Mouse (Mus musculus) skeletal muscle tissue, adult 2 months (tissue): ENCODE measurements around the gene Scpep1.
"Not testable (repeated sequence)": the region's sequence is repeated elsewhere in the genome, so short reads cannot be mapped to it uniquely, and the experiment has no call there.

Experiments
- DNase-seq: peaks from one replicate; pipeline ENCODE4 v3.0.0-alpha.2; 2012; ENCODE audit warnings: low read depth, low spot score

Gene Scpep1

DNA sequence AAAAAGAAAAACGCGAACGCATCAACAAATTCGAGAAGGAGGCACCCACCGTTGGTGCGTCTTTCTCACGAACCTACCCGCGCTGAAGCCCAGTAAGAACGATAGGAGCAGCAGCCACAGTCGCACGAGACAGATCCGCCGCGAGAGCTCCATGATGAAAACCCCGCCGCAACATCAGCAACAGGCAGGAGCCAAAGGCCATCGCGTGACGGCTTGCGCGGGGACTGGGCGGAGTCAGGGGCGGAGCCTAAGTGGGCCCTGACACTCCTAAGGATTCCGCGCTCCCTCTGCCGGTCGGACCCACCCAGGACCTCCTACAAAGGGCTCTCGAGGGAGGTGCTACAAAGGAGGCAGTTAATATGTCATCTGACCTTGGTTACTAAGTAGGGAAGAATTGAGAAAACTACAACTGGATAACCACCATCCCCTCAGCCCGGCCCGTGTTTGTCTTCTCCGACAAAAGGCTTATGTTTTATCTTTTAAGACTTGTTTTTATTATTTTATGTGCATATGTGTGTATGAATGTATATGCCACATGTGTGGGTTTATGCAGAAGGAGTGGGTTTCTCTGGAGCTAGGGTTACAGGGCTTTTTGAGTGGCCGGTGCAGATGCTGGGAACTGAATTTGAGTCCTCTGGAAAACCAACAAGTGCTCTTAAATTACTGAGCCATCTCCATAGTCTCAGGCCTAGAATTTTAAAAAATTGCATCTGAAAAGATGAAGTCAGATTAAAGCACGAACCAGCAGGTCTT lies at the start of gene Scpep1:
Gene Scpep1 (minus strand): TSS at position 249 of the 753 bp plus-strand sequence.
- DNase-seq, result peak; percentile 92

DNA sequence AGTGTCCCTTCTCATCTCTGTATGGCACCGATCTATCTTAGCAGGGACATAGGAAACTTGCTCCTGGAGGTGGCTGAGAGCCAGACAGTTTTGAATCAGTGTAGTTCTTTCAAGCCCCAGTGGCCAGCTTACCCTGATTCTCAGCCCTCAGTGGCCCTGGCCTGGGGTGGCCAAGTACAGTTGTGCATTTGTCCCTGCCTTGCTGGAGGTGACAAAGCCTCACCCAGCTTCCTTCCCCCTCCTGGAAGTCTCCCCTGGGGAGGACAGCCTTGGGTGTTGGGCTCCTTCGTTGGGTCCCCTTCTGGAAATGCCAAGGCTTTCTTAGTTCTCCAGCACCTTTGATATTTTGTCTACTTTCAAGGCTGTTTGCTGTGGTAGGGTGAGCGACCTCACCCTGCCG lies 48.5 kb upstream of the Scpep1 start:
- no peak for DNase-seq

DNA sequence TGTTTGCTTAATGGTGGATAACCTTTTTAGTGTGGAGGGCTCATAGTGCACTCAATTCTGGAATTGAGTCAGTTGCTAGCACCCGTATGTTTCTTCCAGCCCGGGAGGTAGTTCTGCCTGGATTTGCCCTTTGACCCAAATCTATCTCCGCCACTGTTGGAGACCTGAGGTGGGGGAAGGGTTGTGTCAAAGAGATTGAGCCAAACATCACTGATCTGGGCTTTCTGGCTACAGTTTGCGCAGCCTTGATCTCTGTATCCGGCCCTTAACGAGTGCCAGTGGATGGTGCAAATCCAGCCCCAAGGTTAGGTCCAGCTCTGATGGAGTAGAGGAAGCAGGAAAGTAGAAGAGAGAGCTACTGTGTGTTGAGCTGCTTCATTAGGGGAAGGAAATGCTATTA lies 47.8 kb upstream of the Scpep1 start:
- DNase-seq, result no peak

DNA sequence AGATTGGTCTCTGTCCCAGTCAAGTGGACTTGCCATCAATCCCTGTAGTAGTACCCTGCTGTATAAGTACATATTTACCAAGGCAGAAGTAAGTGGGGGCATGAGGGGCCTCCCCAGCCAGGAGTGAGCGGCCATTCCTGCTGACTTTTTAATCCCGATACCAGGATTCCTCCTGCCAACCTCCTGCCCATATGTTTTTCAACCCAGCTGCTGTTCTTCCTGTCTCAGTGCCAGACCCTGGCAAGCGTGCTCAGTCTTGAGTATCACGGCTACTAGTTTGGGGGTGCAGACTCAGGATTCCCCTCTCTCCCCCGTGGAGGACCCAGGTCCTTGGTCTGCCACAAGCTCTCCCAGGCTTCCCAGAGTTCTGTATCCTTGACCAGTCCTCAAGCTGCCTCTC lies 47.4 kb upstream of the Scpep1 start:
- no peak for DNase-seq

DNA sequence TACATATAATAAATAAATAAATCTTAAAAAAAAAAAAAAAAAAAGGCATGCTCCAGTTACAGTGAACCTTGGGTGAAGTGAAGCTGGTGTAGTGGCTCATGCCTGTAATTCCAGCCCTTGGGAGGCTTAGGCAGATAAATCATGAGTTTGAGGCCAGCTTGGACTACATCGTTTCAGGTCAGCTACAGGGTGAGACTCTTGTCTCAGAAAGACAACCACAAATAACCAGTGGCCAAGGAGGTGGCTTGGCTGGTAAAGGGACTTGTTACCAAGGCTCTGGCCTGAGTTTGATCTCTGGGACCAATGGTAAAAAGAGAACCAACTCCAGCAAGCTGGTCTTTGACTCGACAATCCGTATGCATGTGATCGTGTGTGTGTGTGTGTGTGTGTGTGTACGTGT lies 46.8 kb upstream of the Scpep1 start:
- no peak for DNase-seq

DNA sequence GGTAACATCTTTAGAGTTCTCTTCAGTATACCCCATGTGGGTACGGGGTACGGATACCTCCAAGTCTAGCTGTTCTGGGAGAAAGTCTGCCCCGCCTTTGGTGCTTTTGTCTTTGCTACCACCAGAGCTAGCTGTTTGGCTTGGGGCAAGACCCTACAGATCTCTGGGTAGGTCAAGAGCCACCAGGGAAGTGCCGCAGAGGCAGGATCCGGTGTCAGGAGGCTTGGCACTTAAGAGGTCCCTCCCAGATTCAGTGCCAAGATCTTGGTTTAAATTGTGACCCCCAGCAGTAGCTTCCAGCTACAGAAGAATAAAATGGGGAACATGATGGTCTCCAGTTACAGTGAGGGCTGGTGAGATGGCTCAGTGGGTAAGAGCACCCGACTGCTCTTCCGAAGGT lies 46.3 kb upstream of the Scpep1 start:
- DNase-seq, result no peak

DNA sequence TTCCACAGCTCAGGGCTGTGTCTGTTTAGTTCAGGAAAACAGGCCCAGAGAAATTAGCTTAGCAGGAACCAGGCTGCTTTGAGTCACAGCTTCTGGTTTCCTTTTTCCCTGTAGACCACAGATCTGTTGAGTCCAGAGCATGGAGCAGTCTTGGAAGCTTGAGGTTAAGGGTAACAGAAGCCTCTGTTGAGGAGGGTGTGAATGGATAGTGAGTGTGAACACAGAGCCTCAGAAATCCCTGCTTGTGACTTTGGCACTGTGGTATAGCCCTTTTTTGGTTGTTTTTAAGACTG lies 45.2 kb upstream of the Scpep1 start:
- DNase-seq, result no peak

DNA sequence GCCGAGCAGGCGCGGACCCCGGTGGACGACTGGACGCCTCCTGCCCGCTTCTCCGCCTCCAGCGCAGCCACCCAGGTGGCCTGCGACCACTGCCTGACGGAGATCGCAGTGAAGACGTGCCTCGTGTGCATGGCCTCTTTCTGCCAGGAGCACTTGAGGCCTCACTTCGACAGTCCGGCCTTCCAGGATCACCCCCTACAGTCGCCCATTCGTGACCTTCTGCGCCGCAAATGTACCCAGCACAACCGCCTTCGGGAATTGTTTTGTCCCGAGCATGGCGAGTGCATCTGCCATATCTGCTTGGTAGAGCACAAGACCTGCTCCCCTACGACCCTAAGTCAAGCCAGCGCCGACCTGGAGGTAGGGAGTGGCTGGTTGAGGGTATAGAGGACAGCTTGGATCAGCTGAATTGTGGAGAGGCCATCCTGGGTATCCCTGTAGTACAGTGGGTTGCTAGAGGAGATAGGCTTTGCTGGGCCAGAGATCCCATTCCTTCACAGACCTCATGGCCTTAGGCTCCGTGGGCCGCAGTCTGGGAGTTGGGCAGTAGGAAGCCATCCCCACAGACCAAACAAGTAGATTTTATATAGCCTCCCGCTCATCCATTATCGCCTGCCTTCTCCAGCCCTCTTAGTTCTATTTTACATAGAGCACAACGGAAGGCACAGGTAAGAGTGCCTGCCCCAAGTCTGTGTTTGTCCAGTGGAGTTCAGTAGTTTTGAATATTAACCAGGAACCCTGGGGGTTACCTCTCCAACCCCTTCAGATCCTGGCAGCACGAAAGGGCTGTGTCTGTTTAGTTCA lies 44.7 kb upstream of the Scpep1 start:
- DNase-seq, result no peak

DNA sequence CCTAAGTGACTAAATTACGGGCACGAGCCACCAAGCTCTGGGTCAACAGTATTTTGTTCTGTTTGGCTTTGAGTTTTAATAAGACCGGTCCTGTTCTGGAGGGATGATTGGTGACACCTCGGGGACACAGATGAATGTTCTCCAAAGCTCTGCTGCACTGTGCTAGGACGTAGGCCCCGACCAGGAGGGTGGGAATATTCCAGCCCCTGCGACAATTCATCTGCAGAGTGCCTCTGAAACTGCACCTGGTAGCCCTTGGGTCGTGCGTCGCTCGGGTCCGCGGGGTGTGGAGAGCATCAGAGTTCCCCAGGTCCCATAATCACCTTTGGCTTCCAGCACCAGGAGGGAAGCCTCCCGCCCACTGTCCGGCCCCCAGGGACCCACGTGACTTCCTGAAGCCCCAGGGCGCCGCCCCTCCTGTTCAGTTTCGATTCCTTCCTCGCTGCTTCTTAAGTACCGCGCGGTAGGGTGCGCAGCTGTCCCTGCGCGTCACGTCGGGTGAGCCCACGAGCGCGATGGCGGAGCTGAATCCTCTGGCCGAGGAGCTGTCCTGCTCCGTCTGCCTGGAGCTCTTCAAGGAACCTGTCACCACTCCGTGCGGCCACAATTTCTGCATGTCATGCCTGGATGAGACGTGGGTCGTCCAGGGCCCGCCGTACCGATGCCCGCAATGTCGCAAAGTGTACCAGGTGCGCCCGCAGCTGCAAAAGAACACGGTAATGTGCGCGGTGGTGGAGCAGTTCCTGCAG lies 43.9 kb upstream of the Scpep1 start, which contains the start of gene Trim25:
Gene Trim25 (plus strand): TSS at position 403 of the 749 bp plus-strand sequence.
- peak; percentile 93 for DNase-seq

DNA sequence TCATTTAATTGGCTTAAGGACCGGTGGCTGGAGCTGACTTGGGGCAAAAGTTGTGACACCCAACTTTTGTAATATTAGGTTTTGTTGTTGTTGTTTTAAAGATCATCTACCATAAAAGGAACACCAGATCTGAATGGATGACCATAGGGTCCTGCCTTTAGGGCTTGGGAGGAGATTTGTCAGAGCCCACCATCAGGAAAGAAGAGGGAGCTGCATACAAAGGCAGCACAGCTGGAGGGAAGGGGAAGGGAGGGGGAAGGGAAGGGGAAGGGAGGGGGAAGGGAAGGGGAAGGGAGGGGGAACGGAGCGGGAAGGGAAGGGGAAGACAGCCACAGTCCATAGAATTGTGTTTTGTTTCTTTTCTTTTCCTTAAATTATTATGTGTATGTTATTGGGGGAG lies 43.1 kb upstream of the Scpep1 start:
- no peak for DNase-seq

DNA sequence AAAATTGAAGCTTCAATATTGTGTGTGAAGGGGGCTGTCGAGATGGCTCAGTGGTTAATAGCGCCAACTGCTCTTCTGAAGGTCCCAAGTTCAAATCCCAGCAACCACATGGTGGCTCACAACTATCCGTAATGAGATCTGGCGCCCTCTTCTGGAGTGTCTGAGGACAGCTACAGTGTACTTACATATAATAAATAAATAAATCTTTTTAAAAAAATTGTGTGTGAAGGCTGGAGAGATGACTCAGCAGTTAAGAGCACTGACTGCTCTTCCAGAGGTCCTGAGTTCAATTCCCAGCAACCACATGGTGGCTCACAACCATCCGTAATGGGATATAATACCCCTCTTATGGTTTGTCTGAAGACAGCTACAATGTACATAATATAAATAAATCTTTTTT lies 42.1 kb upstream of the Scpep1 start:
- DNase-seq, result not testable (repeated sequence)

DNA sequence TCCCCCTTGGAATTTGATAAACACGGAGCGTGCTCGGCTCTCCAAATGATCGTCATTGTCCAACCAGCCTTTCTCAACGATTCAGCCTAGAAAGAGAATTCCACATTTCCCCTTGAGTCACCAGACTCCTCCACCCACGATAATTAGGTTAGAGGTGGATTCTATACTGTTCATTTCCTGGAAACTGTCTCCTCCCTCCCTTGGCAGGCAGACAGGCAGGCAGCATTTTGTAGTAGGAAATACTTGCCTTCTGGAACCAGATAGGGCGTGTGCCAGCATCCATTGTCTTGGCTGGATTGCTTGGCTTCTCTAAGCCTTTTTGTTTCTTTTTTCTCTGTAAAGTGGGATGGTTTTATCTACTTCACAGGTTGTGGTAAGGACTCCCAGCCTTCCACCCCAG lies 41.2 kb upstream of the Scpep1 start:
- DNase-seq, result no peak

DNA sequence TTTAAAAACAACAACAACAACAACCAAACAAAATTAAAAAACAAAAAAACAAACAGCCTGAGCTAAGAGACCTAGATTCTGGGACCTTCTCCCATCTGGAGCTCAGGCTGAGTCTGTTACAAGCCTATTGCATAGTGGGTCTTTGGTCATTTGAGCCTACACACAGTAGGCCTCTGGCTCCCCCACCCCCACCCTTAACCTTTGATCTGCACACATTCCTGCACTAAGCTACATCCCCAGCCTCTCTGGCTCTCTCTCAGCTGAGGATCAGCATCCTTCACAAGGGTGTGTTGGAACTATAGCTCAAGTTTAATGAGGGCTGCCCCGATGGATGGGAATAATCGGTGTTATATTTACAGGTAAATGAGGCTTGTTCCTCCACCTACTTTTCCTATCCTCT lies 40.4 kb upstream of the Scpep1 start:
- DNase-seq, result no peak

DNA sequence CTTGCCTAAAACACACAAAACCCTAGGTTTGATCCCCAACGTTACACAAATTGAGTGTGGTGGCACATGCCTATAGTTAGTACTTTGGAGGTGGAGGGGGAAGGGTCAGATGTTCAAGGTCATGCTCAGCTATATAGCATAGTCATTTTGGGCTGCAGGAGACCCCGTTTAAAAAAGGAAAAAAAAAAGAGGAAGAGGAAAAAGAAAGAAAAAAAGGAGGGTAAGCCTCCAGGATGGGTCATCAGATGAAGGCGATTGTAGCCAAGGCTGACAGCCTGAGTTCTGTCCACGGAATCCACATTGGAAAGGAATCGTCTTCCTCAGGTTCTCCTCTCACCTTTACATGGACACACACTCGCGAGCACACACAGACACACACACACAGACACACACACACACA lies 39.2 kb upstream of the Scpep1 start:
- no peak for DNase-seq

DNA sequence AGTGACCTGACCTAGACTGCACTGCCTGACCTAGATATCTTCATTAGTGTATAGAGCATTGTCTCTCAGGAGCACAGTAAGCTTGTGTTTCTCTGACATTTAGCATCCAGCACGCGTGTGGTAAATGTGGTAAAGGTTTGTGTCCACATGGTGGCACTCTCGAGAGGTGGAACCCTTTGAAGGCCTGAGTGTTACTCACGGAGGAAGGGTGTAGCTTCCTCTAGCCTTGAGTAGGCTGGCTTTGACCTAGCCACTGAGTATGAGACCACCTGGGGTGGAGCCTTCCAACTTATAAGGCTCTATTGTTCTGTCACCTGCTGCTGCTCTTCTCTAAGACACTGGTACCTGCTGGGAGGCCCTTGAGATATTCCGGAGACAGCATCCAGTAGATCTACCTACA lies 38.4 kb upstream of the Scpep1 start:
- no peak for DNase-seq

DNA sequence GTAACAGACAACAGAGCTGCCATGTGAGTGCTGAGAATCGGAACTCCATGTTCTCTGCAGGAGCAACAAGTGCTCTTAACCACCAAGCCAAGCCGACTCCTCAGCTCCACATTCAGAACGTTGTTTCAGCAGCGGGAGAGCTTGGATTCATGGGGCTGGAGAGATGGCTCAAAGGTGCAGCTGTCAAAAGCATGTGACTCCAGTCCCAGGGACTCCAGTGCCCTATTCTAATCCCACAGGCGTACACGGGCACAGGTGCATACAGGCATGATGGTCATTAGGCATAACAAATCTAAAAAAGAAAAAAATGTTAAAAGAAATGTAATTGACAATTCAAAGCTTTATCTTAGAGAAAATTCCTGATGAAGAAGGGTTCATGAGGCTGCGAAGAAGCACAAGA lies 37.9 kb upstream of the Scpep1 start:
- DNase-seq, result no peak

DNA sequence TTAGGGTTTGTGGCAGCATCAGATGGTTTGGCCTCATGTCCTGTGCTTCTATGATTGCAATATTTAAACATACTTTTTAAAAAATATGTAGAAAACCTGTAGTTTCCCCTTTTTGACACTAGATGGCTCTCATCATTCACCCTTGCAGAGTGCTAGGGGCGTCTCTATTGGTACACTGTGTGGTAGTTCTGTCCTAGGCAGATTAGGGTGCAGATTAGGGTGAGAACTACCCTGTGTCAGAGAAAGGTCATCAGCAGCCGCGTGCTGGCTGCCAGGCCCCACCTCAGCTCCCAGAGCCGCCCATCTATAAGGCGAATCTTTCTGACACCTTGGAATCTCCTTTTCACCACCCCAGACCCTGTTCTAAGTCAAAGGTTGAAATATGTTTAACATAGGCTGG lies 34.3 kb upstream of the Scpep1 start:
- no peak for DNase-seq

DNA sequence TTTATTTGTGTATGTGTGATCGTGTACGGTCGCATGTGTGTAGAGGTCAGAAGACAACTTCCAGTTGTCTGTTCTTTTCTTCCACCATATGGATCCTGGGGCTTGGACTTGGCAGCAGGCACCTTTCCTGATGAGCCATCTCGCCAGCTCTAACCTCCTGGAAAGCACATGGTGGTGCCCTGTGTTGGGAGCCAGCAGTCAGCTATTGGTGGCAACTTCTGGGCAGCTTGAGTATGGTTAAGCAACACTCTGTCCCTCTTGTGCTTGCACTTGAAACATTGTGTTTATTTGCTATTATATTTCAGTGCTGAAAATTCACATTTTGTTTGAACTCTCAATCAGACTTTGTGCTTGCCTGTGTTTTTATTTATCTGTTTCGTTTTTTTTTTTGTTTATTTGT lies 33.7 kb upstream of the Scpep1 start:
- DNase-seq, result no peak

DNA sequence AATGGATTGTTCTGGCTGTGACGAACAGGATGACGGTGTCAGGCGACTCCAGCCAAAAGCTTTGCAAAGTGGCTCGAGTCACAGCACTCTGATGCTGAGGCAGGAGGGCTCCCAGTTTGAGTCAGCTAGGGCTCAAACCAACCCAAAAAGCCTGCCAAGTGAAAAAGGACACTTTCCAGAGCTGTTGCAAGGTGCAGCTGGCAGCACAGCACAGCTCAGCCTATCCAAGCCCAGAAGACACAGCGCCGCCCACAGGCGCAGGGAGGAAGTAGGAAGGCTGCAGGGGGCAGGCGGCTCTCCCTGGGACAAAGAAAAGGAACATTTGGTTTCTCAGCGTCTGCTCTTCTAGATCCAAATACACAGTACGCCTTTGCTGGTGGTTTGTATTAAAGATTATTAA lies 31.4 kb upstream of the Scpep1 start:
- DNase-seq, result no peak

DNA sequence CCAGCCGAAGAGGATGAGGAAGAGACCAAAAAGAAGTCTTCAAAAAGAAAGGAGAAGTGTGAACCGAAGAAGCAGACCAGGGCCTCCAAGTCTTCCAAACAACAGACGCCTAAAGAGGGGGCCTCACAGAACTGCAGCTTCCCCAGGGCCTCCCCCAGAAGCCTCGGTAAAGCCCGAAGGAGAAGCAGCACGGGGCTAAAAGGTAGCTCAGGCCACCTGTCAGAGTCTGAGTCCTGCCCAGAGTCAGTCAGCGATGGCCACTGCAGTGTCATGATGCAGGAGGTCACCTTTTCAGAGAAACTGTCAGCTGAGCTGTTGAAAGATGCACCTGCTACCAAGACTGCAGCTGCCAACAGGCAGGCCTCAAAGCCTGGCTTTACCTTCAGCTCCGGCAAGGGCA lies 26.1 kb upstream of the Scpep1 start:
- DNase-seq, result no peak

DNA sequence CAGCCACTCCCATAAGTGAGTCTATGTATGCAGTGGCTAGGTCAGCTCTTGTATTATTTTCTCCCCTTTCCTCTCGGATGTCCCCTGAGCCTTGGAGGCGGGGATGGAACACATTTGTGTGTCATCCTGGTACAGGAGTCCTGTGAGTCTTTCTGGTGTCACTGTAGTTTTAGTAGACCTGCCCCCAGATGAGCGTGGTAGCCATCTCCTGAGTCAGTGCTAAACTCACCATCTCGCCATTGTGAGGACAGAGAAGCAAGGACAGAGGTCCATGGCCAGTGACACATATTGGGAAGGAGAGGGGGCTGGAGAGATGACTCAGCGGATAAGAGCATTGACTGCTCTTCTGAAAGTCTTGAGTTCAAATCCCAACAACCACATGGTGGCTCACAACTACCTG lies 21.9 kb upstream of the Scpep1 start:
- no peak for DNase-seq

DNA sequence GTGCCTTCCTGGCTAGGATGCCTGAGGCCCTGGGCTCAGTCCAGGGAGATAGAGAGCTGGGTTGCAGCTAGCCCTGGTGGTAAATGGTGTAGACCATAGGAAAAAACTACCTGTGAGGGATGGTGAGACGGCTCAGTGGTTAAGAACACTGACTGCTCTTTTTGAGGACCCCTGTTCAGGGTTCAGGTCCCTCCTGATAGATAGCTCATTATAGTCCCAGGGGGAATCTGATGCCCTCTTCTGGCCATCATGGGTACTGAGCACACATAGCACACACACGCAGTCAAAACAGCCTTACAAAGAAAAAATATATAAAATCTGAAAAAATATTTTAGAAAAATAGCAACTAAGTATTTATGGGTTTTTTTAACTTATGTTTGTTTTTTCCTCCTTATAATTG lies 21.1 kb upstream of the Scpep1 start:
- no peak for DNase-seq
